Mouse (Mus musculus): ENCODE measurements around the gene Olfr53. TPM values are rescaled to one million over a fixed set of nuclear protein-coding genes. Genes with fewer than 3 reads are reported as not detected.
"Not testable (repeated sequence)": the region's sequence is repeated elsewhere in the genome, so short reads cannot be mapped to it uniquely, and the experiment has no call there.

Olfr53 gene
- total RNA-seq (2014; rRNA removed) = not detected in 2 replicates
- not detected in 2 replicates for polyA plus RNA-seq (2015; fragmentation: Nextera tagmentation; extraction: Ambion mirVana)

DNA sequence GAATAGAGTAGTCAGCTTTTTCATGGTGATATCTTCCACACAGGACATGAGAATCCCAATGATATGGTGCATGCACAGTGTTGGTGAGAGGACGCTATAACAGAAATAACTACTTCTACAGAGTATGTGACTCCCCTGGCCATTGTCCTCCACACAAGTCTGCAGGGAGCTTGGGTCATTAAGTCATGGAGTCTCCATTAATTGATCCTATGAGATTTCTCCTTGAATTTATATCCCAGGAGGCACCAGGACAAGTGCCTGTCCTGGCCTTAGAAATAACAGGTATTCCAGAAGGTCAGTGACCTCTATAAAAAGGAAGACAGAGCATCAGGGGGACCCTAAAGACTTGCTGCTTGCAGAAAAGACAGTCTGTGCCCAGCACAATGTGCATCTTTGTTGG lies at the start of gene Olfr53:
Olfr53 (plus strand) TSS at position 301 of the 400 bp plus-strand sequence.
- Histone ChIP-seq H3K4me3 (ENCODE audit: low read depth, low read length) (no peak within 1 kb of the TSS), H3K9me3 (ENCODE audit: low read length) (no peaks in the 10 kb centered on the region), H3K4me1 (ENCODE audit: insufficient read depth) (no peaks in the 10 kb centered on the region), H3K9ac (no peak within 1 kb of the TSS), H3K27me3 (ENCODE audit: insufficient read depth, low read length) (no peaks in the 10 kb centered on the region), H3K4me2 (ENCODE audit: low read depth) (no peak within 1 kb of the TSS), H3K27ac (ENCODE audit: low read depth, low read length) (no peak within 1 kb of the TSS), H3K36me3 (ENCODE audit: insufficient read depth) (no peaks in the 10 kb centered on the region)
- 88% methylated on average over 1 of the region's 1 CpGs for WGBS
- DNase-seq = no peak
- TF ChIP-seq CTCF (IDR thresholded peaks at IDR 0.05; ENCODE audit: low read depth) = no peak
- ATAC-seq = no peak

- not testable (repeated sequence) for H3K4me3 ChIP-seq (ENCODE audit: low read depth, low read length); H3K27ac ChIP-seq (ENCODE audit: low read depth, low read length); H3K4me1 ChIP-seq (ENCODE audit: insufficient read depth); ATAC-seq; H3K4me2 ChIP-seq (ENCODE audit: low read depth); H3K9ac ChIP-seq; H3K27me3 ChIP-seq (ENCODE audit: insufficient read depth, low read length); H3K36me3 ChIP-seq (ENCODE audit: insufficient read depth); H3K9me3 ChIP-seq (ENCODE audit: low read length); DNase-seq
- WGBS = 80% methylated on average over 2 of the region's 2 CpGs
Observed at GRCm38 (mm10) chr7:140600969-140601368, 45.3 kb upstream of the Olfr53 start, which contains the start of gene Olfr46. Gene Olfr46 (plus strand): TSS chr7:140601269.

DNA sequence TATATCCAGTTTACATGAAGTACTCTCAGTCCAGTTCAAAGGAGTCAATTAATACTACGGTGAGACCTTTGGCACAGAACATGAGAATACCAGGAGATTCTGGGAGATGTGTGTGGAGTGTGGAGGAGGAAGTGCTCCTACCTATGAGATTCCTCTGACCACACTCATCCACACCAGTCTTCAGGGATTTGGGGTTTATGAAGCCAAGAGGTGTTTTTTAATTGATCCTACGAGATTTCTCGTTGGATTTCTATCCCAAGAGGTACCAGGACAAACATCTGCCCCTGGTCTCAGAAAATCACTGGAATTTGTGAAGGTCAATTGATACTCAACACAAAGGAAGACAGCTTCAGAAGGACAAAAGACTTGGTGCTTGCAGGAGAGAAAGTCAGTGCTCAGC lies 17.6 kb upstream of the Olfr53 start, which contains the start of gene Olfr61:
Olfr61 (plus strand) TSS at position 301 of the 400 bp plus-strand sequence.
- not testable (repeated sequence) for H3K4me3 ChIP-seq (ENCODE audit: low read depth, low read length); DNase-seq; ATAC-seq; H3K9ac ChIP-seq; H3K27me3 ChIP-seq (ENCODE audit: insufficient read depth, low read length); H3K9me3 ChIP-seq (ENCODE audit: low read length); H3K27ac ChIP-seq (ENCODE audit: low read depth, low read length); H3K4me1 ChIP-seq (ENCODE audit: insufficient read depth); H3K4me2 ChIP-seq (ENCODE audit: low read depth); H3K36me3 ChIP-seq (ENCODE audit: insufficient read depth)
- 86% methylated on average over 3 of the region's 3 CpGs for WGBS

DNA sequence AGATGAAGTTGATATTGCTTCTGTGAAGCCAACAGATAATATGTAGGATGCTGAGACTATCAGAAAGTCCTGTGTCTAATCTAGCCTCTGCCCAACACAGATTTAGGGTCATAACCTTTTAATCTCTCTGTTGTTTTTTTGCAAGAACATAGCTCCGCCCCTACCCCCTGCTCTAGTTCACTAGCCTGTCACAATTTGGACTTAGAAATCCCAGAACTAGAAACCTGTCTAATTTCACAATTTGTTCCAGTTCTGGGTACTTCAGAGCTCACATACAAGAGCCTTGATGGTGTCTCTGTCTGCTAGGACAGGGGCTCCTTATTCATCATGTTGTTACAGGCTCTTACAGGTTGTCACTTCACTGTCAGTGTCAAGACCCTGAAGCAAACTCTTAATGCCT lies 15.7 kb upstream of the Olfr53 start:
- Histone ChIP-seq H3K27ac (ENCODE audit: low read depth, low read length) (no peak overlapping the region), H3K27me3 (ENCODE audit: insufficient read depth, low read length) (no peaks in the 10 kb centered on the region), H3K9ac (no peak overlapping the region), H3K36me3 (ENCODE audit: insufficient read depth) (no peaks in the 10 kb centered on the region), H3K9me3 (ENCODE audit: low read length) (no peaks in the 10 kb centered on the region), H3K4me1 (ENCODE audit: insufficient read depth) (no peaks in the 10 kb centered on the region), H3K4me2 (ENCODE audit: low read depth) (no peak overlapping the region), H3K4me3 (ENCODE audit: low read depth, low read length) (no peak overlapping the region)
- no peak for TF ChIP-seq CTCF (IDR thresholded peaks at IDR 0.05; ENCODE audit: low read depth)
- ATAC-seq (no peak), DNase-seq (no peak)
- 75% methylated on average over 1 of the region's 1 CpGs for WGBS

- H3K4me3 ChIP-seq (ENCODE audit: low read depth, low read length) = no peak within 1 kb of the TSS
- H3K9ac ChIP-seq = no peak within 1 kb of the TSS
- no peak within 1 kb of the TSS for H3K4me2 ChIP-seq (ENCODE audit: low read depth)
- WGBS = 61% methylated on average over 4 of the region's 4 CpGs
- no peak for TF ChIP-seq CTCF (IDR thresholded peaks at IDR 0.05; ENCODE audit: low read depth)
- ATAC-seq (no peak), DNase-seq (no peak)
- no peaks in the 10 kb centered on the region for H3K9me3 ChIP-seq (ENCODE audit: low read length)
- no peaks in the 10 kb centered on the region for H3K27me3 ChIP-seq (ENCODE audit: insufficient read depth, low read length)
- no peaks in the 10 kb centered on the region for H3K36me3 ChIP-seq (ENCODE audit: insufficient read depth)
- H3K4me1 ChIP-seq (ENCODE audit: insufficient read depth) = no peaks in the 10 kb centered on the region
- H3K27ac ChIP-seq (ENCODE audit: low read depth, low read length) = no peak within 1 kb of the TSS
Observed at GRCm38 (mm10) chr7:140659630-140660029, 13.4 kb downstream of the Olfr53 start, which contains the start of gene Olfr539. Gene Olfr539 (plus strand): TSS chr7:140659930.

- not testable (repeated sequence) for H3K9ac ChIP-seq; H3K27me3 ChIP-seq (ENCODE audit: insufficient read depth, low read length); H3K9me3 ChIP-seq (ENCODE audit: low read length); H3K4me1 ChIP-seq (ENCODE audit: insufficient read depth); H3K4me3 ChIP-seq (ENCODE audit: low read depth, low read length); H3K27ac ChIP-seq (ENCODE audit: low read depth, low read length); H3K4me2 ChIP-seq (ENCODE audit: low read depth); ATAC-seq; H3K36me3 ChIP-seq (ENCODE audit: insufficient read depth); DNase-seq
- 86% methylated on average over 3 of the region's 3 CpGs for WGBS
Observed at GRCm38 (mm10) chr7:140670693-140671092, 24.4 kb downstream of the Olfr53 start.

DNA sequence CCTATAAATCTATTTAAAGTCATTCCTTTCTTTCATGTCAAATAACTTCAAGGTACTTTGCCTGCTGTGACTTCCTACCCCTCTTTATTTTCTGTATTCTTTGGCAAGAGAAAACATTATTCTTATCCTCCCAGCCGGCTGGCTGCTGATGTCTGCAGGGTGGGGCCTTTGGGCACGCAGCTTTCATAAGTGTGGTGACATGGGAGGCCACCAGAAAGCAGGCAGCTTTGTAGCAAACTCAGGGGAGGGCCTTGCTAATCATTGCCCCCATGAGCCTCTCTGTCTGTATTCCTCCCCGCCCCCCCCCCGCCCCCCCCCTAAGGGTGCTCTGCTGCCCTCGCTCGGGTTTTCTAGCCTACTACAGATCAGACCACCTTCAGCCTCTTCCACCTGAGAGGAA lies 29.6 kb downstream of the Olfr53 start:
- H3K36me3 ChIP-seq (ENCODE audit: insufficient read depth) = no peaks in the 10 kb centered on the region
- TF ChIP-seq CTCF (IDR thresholded peaks at IDR 0.05; ENCODE audit: low read depth) = no peak
- DNase-seq (no peak), ATAC-seq (no peak)
- H3K27ac ChIP-seq (ENCODE audit: low read depth, low read length) = no peak overlapping the region
- WGBS = 5% methylated on average over 4 of the region's 6 CpGs
- H3K9me3 ChIP-seq (ENCODE audit: low read length) = no peaks in the 10 kb centered on the region
- no peaks in the 10 kb centered on the region for H3K27me3 ChIP-seq (ENCODE audit: insufficient read depth, low read length)
- H3K4me1 ChIP-seq (ENCODE audit: insufficient read depth) = no peaks in the 10 kb centered on the region
- H3K4me2 ChIP-seq (ENCODE audit: low read depth) = 0 out of 2 replicates have a peak overlapping the region, but pooled peaks have one; percentile 27
- peak overlapping the region; percentile 9; the same call in 1 of the 2 replicates for H3K4me3 ChIP-seq (ENCODE audit: low read depth, low read length)
- no peak overlapping the region for H3K9ac ChIP-seq

DNA sequence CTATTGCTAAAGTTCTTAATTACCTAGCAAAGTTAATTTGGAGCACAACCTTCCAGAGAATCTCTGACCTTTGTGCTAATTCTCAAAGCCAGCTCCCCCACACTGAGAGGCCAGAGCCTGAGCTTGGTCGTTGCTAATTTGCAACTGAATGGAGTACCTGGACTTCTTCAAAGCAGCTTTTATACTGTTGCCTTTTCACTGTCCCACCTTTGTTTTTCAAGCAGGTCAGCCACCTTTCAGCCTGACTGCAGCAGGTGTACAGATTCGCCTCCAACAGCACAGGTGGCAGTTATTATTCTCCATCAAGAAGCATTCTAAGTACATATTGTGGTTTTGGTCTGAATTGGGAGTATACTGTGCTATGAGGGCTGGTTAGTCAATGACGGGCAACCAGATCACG lies 33.3 kb downstream of the Olfr53 start:
- H3K27me3 ChIP-seq (ENCODE audit: insufficient read depth, low read length); H3K4me2 ChIP-seq (ENCODE audit: low read depth); H3K4me3 ChIP-seq (ENCODE audit: low read depth, low read length); H3K9me3 ChIP-seq (ENCODE audit: low read length); H3K27ac ChIP-seq (ENCODE audit: low read depth, low read length); H3K9ac ChIP-seq; DNase-seq; H3K4me1 ChIP-seq (ENCODE audit: insufficient read depth); H3K36me3 ChIP-seq (ENCODE audit: insufficient read depth); ATAC-seq: not testable (repeated sequence)
- WGBS = 72% methylated on average over 4 of the region's 4 CpGs

Data from forebrain, postnatal 0 days (tissue).